Mouse (Mus musculus) liver, adult (tissue): ENCODE measurements at regions not wholly inside any gene's neighbourhood (a gene's known extent, or its start where the extent isn't known, plus 50 kb on each side); places are given as distances from the start of the nearest gene placed in this dataset.

Experiments
- GATA4 ChIP-seq: IDR thresholded peaks from 2 replicates; pipeline ENCODE4 v1.6.1; 2014; ENCODE audit warnings: mild to moderate bottlenecking, low read length; ENCODE audit not compliant: insufficient replicate concordance

GRCm38 (mm10) chr15:52406156-52406885 lies 1478.4 kb upstream of the Gm7489 start:
- no peak for TF ChIP-seq GATA4

DNA sequence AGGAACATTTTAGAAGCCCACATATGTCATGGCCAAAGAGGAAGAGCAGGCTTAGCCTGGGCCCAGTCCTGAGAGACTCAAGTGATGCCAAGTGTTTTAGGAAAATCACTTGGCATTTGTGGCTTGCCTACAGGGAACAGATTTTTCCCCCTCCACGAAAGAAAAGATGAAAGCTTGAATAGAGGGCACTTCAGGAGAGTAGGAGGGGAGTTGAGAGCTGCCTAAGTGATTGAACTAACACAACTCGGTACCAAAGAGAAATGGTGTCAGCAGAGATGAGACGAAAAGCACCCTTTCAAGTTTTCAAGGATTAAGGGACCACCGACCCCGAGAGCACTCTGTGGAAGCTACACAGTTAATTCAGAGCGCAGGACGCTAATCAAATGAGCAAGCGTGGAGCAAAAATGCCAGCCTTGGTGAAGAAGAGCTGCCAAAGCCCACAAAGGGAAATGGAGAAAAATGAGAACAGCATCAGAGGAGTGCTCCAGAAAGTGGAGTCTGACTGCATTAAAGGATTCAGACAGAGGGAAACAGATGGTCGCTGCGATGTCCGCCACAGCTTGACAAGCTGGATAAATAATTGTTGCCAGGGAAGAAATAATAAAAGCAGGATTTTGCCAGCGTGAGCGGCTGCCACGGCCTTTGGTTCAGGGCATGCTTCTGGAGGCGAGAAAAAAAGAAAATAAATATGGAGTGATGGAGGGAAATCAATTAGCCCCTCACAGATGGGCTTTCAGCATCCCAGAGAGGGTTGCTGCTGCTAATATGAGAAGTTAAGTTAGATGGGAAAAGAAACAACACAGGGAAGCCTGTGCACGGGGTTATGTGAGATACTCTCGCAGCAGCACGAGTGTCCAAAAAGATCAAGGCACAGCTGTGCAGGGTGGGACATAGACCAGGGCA lies 1471.6 kb upstream of the Gm7489 start:
- TF ChIP-seq GATA4: no peak

DNA sequence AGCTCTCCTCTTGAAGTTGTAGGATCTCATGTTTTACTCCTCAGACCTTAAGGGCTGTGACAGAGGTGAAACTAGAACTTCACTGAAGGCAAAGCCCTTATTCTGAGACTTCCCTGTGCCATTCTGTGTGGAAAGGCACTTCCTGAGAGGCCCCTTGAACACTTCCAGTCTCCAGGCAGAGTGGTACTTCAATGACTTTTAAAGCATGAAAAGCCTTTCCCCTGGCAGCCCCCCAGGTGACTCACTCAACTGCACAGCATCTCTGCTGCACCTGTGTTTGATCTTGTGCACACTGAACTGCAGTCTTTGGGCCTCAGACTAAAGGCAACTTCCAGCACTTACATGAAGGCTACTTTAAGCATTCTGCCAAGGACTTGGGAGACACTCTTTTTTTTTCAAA lies 1458.7 kb upstream of the Gm7489 start:
- TF ChIP-seq GATA4: no peak

DNA sequence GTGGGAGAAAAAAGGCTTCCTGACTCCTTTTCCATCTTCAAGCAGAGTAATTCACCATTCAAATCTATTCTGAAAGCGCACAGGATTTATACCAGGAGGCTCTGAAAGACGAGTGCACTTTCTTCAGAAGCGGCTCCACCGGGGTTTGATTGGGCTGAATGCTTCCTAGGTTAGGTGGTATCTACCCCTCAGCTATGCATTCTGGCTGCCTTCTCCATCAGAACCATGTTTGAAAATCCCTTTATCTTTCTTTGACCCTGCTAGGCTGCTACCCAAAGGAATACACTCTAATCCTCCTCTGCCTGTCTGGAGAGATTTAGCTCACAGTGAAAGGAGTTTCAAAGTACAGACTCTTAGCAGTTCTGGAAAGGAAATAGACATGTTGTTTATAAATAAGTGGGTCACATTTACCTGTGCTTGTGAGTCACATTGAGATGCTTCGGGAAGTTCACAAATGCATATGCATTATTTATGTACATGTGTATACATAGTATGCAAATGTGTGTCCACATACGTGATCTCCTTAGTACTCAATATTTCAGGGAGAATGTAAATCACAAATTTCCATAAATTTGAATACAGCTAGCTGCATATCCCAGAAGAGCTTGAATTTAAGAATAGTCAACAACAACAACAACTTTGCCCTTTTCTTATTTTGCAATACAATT lies 1454.1 kb upstream of the Gm7489 start:
- no peak for TF ChIP-seq GATA4

DNA sequence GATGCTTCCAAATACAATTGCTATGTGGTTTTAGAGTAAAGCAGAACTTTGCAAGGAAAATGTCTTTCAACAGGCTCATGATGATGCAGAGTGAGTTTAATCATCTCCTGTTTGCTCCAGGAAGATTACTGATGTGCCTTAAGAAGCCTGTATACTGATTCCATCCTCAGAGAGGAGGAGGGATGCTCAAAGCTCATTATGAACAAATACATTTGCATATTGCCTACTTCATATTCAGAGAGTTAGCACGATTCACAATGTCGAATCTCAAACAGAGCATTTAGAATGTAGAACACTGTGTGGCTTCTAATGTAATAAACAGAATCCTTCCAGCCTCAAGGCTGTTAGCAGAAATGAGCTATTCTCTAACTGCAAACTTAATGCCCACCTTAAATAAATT lies 1451.1 kb upstream of the Gm7489 start:
- TF ChIP-seq GATA4: no peak

DNA sequence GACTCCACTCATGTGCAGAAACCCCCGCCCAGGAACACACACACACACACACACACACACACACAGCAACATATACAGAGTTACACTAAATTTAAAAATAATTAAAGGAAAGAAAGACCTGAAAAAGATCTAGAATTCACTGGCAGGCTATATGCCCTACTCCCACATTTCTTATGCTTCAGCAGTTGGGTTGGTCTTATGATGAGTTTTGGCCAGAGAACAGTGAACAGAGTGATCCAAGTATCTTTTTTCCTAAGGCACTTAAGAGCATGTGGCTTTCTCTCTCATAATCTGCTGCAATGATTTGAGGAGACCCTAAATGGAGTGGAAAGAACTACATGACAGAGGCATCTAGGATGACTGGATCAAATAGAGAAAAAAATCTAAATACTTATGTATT lies 1446.3 kb upstream of the Gm7489 start:
- no peak for TF ChIP-seq GATA4

DNA sequence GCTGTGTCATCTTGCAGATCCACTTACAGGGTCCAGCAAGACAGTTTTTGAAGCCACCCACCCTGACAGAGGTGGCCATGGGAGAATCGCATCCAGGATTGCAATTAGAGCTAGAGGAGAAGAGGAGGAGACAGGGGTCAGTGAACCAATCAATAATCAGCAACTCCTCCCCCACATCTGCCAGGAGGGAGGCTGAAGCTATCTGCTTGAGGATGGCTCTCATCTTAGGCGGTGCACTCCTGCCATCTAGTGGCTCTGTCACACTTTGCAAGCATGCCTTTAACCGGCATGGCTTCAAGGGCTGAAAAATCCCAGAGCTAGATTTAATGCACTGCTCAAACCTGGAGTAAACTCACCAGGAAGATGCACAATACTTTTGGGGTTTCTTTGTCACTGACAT lies 1425.9 kb upstream of the Gm7489 start:
- TF ChIP-seq GATA4: no peak

GRCm38 (mm10) chr15:52459315-52459714 lies 1425.4 kb upstream of the Gm7489 start:
- TF ChIP-seq GATA4: no peak

- TF ChIP-seq GATA4: no peak
Measured at GRCm38 (mm10) chr15:52464226-52465138, 1420.2 kb upstream of the Gm7489 start.

- no peak for TF ChIP-seq GATA4
Measured at GRCm38 (mm10) chr15:52480834-52481233, 1403.9 kb upstream of the Gm7489 start.

DNA sequence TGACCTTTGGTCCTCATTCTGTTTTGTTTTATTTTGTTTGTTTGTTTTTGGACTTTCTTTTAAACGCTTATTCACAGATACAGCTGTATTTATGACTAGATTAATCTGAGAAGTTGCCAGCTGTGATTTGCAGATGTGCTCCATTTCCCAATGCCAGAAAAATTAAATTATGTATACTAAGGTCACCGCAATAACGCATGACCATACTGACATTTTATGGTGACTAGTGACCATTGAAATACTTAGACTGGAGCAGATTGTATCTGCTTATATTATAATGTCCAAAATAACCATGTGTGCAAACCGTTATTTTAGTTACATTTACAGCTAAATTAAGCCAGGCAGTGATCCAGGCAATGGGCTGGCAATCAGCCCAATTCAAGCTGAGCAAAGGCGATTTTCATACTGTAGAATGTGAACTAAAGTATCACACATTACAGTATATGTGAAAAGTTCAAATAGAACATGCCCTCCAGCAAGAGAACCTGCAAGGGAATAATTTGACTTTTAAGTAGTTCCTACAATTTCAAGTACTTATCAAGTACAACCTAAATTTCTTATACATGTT lies 1401.0 kb upstream of the Gm7489 start:
- TF ChIP-seq GATA4: no peak

GRCm38 (mm10) chr15:52484276-52484675 lies 1400.4 kb upstream of the Gm7489 start:
- no peak for TF ChIP-seq GATA4

- no peak for TF ChIP-seq GATA4
Measured at GRCm38 (mm10) chr15:52505278-52505831, 1379.4 kb upstream of the Gm7489 start.

DNA sequence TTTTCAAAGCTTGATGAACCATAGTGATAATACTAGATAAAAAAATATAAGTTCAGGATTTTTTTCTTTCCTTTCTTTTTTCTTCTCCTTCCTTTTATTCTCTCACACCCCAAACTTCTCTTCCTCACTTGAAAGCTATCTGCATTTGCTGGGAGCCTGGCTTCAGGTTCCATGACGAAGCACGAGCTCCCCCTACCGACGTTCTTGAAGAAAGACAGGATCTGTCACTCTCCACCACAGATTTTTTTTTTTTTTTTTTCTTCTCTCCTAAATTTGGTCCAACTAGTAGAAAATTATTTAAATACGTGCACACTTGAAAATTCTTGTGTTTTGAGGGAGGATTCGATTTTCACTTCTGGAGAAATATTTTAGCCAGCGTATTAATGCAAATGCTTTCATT lies 1377.8 kb upstream of the Gm7489 start:
- TF ChIP-seq GATA4: no peak
